Mouse (Mus musculus): ENCODE measurements around the gene Hacl1. TPM values are rescaled to one million over a fixed set of nuclear protein-coding genes. Genes with fewer than 3 reads are reported as not detected.

The Hacl1 gene
- polyA plus RNA-seq, 1 experiment from 2014 or later, result 8.7 TPM

- WGBS, result 88% methylated on average over 10 of the region's 10 CpGs
These were observed 6.9 kb upstream of the Hacl1 start for GRCm38 (mm10) chr14:31647991-31648390.

DNA sequence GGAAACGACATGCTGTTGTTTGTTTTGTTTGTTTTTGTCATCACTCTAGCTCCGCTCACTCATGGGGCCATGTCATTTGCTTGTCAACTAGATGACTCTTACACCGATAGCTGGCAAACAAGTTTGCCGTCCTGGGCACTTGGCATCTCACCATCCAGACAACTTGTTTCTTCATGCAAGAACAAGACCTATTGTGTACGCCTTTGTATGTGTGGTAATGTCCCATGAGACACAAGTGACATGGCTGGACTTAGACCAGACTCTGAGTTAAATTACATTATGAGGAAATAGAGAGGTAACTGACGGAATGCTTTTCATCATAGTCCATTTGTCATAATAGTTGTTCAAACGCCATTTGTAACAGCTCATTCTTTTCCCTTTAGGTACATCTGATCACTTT lies 4.8 kb upstream of the Hacl1 start:
- peaks cover 3% of the 10 kb centered on the region; the same call in 1 of the 2 replicates for H3K9me3 ChIP-seq
- no peak overlapping the region for H3K27ac ChIP-seq (replicated peaks)
- peaks cover 4% of the 10 kb centered on the region; the same call in 1 of the 2 replicates for H3K4me1 ChIP-seq
- WGBS, result 95% methylated on average over 7 of the region's 7 CpGs
- no peaks in the 10 kb centered on the region for H3K27me3 ChIP-seq
- no peak for ATAC-seq (ENCODE audit: low FRiP score, low read depth)
- H3K4me2 ChIP-seq (replicated peaks), result no peak overlapping the region
- H3K36me3 ChIP-seq, result no peaks in the 10 kb centered on the region
- H3K9ac ChIP-seq (replicated peaks), result no peak overlapping the region
- H3K4me3 ChIP-seq, result no peak overlapping the region

More at GRCm38 (mm10) chr14:31647991-31648390, 6.9 kb upstream of the Hacl1 start:
- no peak overlapping the region for H3K27ac ChIP-seq (replicated peaks)
- H3K9ac ChIP-seq (replicated peaks), result no peak overlapping the region
- no peak overlapping the region for H3K4me2 ChIP-seq (replicated peaks)
- H3K4me3 ChIP-seq, result no peak overlapping the region
- no peaks in the 10 kb centered on the region for H3K27me3 ChIP-seq
- no peaks in the 10 kb centered on the region for H3K36me3 ChIP-seq
- no peaks in the 10 kb centered on the region for H3K4me1 ChIP-seq
- peaks cover 3% of the 10 kb centered on the region; the same call in 1 of the 2 replicates for H3K9me3 ChIP-seq
- no peak for ATAC-seq (ENCODE audit: low FRiP score, low read depth)

GRCm38 (mm10) chr14:31644931-31645547 lies 4.0 kb upstream of the Hacl1 start:
- Histone ChIP-seq H3K36me3 (no peaks in the 10 kb centered on the region), H3K27me3 (no peaks in the 10 kb centered on the region), H3K9ac (replicated peaks) (no peak overlapping the region), H3K4me1 (peaks cover 8% of the 10 kb centered on the region), H3K4me3 (no peak overlapping the region), H3K9me3 (no peaks in the 10 kb centered on the region), H3K27ac (replicated peaks) (no peak overlapping the region), H3K4me2 (replicated peaks) (no peak overlapping the region)
- no peak for ATAC-seq (ENCODE audit: low FRiP score, low read depth)
- WGBS, result 69% methylated on average over 3 of the region's 3 CpGs

- WGBS, result 93% methylated on average over 5 of the region's 5 CpGs
- no peak overlapping the region for H3K4me3 ChIP-seq
- no peaks in the 10 kb centered on the region for H3K9me3 ChIP-seq
- H3K9ac ChIP-seq (replicated peaks), result no peak overlapping the region
- H3K27me3 ChIP-seq, result no peaks in the 10 kb centered on the region
- no peak overlapping the region for H3K4me2 ChIP-seq (replicated peaks)
- peaks cover 10% of the 10 kb centered on the region for H3K4me1 ChIP-seq
- H3K36me3 ChIP-seq, result no peaks in the 10 kb centered on the region
- ATAC-seq (ENCODE audit: low FRiP score, low read depth), result no peak
- no peak overlapping the region for H3K27ac ChIP-seq (replicated peaks)
These were observed 3.2 kb upstream of the Hacl1 start for GRCm38 (mm10) chr14:31644183-31644830.

GRCm38 (mm10) chr14:31641506-31642155 lies 545 bp upstream of the Hacl1 start:
- peak overlapping the region; percentile 76 for H3K4me2 ChIP-seq (replicated peaks)
- WGBS, result 73% methylated on average over 9 of the region's 9 CpGs

GRCm38 (mm10) chr14:31640346-31640889 lies 668 bp downstream of the Hacl1 start, which contains the start of gene Gm49387:
Gene Gm49387, minus strand, starts transcription at chr14:31640878.
- Histone ChIP-seq H3K27ac (replicated peaks) (peak within 1 kb of the TSS; percentile 70), H3K36me3 (no peaks in the 10 kb centered on the region)
- WGBS, result 3% methylated on average over 26 of the region's 26 CpGs

More at GRCm38 (mm10) chr14:31641506-31642155, 545 bp upstream of the Hacl1 start:
- Histone ChIP-seq H3K4me1 (peaks cover 10% of the 10 kb centered on the region), H3K27ac (replicated peaks) (no peak overlapping the region), H3K9me3 (no peaks in the 10 kb centered on the region), H3K9ac (replicated peaks) (peak overlapping the region; percentile 55), H3K4me3 (peak overlapping the region; percentile 62), H3K36me3 (no peaks in the 10 kb centered on the region), H3K27me3 (no peaks in the 10 kb centered on the region)
- no peak for ATAC-seq (ENCODE audit: low FRiP score, low read depth)

GRCm38 (mm10) chr14:31630677-31631076 lies 10.4 kb downstream of the Hacl1 start:
- no peak overlapping the region for H3K4me2 ChIP-seq (replicated peaks)
- no peaks in the 10 kb centered on the region for H3K27me3 ChIP-seq
- 42% methylated on average over 7 of the region's 7 CpGs for WGBS
- no peaks in the 10 kb centered on the region for H3K36me3 ChIP-seq
- no peaks in the 10 kb centered on the region for H3K4me1 ChIP-seq
- no peak overlapping the region for H3K9ac ChIP-seq (replicated peaks)
- no peak overlapping the region for H3K4me3 ChIP-seq
- no peak for ATAC-seq (ENCODE audit: low FRiP score, low read depth)
- H3K9me3 ChIP-seq, result no peaks in the 10 kb centered on the region
- H3K27ac ChIP-seq (replicated peaks), result no peak overlapping the region

More at GRCm38 (mm10) chr14:31640346-31640889, 668 bp downstream of the Hacl1 start, which contains the start of gene Gm49387:
- H3K27me3 ChIP-seq, result no peaks in the 10 kb centered on the region
- peak within 1 kb of the TSS; percentile 62 for H3K4me3 ChIP-seq
- no peaks in the 10 kb centered on the region for H3K9me3 ChIP-seq
- peaks cover 10% of the 10 kb centered on the region for H3K4me1 ChIP-seq
- H3K9ac ChIP-seq (replicated peaks), result peak within 1 kb of the TSS; percentile 55
- peak within 1 kb of the TSS; percentile 76 for H3K4me2 ChIP-seq (replicated peaks)
- no peak; the same call in none of the 2 replicates for ATAC-seq (ENCODE audit: low FRiP score, low read depth)

GRCm38 (mm10) chr14:31622748-31623147 lies 18.3 kb downstream of the Hacl1 start:
- Histone ChIP-seq H3K36me3 (no peaks in the 10 kb centered on the region), H3K4me2 (replicated peaks) (no peak overlapping the region), H3K9me3 (no peaks in the 10 kb centered on the region), H3K9ac (replicated peaks) (no peak overlapping the region), H3K27me3 (no peaks in the 10 kb centered on the region), H3K4me3 (no peak overlapping the region), H3K4me1 (no peaks in the 10 kb centered on the region), H3K27ac (replicated peaks) (no peak overlapping the region)
- 90% methylated on average over 12 of the region's 12 CpGs for WGBS
- ATAC-seq (ENCODE audit: low FRiP score, low read depth), result no peak

GRCm38 (mm10) chr14:31620591-31621223 lies 20.4 kb downstream of the Hacl1 start:
- no peaks in the 10 kb centered on the region for H3K4me1 ChIP-seq
- H3K27ac ChIP-seq (replicated peaks), result no peak overlapping the region
- no peak overlapping the region for H3K9ac ChIP-seq (replicated peaks)
- no peak overlapping the region for H3K4me3 ChIP-seq
- no peaks in the 10 kb centered on the region for H3K36me3 ChIP-seq
- H3K9me3 ChIP-seq, result no peaks in the 10 kb centered on the region
- no peaks in the 10 kb centered on the region for H3K27me3 ChIP-seq
- no peak overlapping the region for H3K4me2 ChIP-seq (replicated peaks)
- no peak for ATAC-seq (ENCODE audit: low FRiP score, low read depth)
- 67% methylated on average over 9 of the region's 9 CpGs for WGBS

DNA sequence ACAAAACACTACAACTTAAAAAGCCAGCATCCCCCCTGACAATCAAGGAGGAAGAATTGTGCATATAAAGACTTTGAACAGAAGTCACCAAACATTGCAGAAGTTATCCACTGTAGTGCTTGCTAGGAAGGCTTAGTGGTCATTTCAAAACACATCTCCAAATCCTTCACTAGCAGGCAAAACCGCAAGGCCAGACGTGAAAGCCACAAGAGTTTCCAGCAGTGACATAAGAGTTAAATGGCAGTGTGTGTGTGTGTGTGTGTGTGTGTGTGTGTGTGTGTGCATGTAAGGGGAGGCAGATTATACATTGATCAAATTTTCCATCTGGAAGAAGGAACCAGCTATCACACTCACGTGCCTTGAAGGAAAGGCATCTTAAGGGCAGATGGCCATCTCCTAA lies 23.1 kb downstream of the Hacl1 start:
- no peak overlapping the region for H3K4me3 ChIP-seq
- no peaks in the 10 kb centered on the region for H3K4me1 ChIP-seq
- H3K4me2 ChIP-seq (replicated peaks), result no peak overlapping the region
- H3K9ac ChIP-seq (replicated peaks), result no peak overlapping the region
- WGBS, result 92% methylated on average over 3 of the region's 3 CpGs
- no peak for ATAC-seq (ENCODE audit: low FRiP score, low read depth)
- no peaks in the 10 kb centered on the region for H3K36me3 ChIP-seq
- no peak overlapping the region for H3K27ac ChIP-seq (replicated peaks)
- no peaks in the 10 kb centered on the region for H3K27me3 ChIP-seq
- H3K9me3 ChIP-seq, result no peaks in the 10 kb centered on the region

- no peak overlapping the region for H3K4me3 ChIP-seq
- no peaks in the 10 kb centered on the region for H3K9me3 ChIP-seq
- no peaks in the 10 kb centered on the region for H3K36me3 ChIP-seq
- H3K27ac ChIP-seq (replicated peaks), result no peak overlapping the region
- no peaks in the 10 kb centered on the region for H3K27me3 ChIP-seq
- WGBS, result 93% methylated on average over 9 of the region's 9 CpGs
- no peak overlapping the region for H3K9ac ChIP-seq (replicated peaks)
- ATAC-seq (ENCODE audit: low FRiP score, low read depth), result no peak
- H3K4me2 ChIP-seq (replicated peaks), result no peak overlapping the region
- no peaks in the 10 kb centered on the region for H3K4me1 ChIP-seq
These were observed 23.9 kb downstream of the Hacl1 start for GRCm38 (mm10) chr14:31617204-31617603.

All from midbrain, embryonic 12.5 days (tissue).